Mouse (Mus musculus) skeletal muscle tissue, adult 2 months (tissue): ENCODE measurements around the gene Bcl11a.
A peak's percentile ranks its signal among the peaks of the same experiment; 100 is the strongest.

ENCODE experiments used
- DNase-seq: peaks from one replicate; pipeline ENCODE4 v3.0.0-alpha.2; 2012; ENCODE audit warnings: low read depth, low spot score

Gene Bcl11a

DNA sequence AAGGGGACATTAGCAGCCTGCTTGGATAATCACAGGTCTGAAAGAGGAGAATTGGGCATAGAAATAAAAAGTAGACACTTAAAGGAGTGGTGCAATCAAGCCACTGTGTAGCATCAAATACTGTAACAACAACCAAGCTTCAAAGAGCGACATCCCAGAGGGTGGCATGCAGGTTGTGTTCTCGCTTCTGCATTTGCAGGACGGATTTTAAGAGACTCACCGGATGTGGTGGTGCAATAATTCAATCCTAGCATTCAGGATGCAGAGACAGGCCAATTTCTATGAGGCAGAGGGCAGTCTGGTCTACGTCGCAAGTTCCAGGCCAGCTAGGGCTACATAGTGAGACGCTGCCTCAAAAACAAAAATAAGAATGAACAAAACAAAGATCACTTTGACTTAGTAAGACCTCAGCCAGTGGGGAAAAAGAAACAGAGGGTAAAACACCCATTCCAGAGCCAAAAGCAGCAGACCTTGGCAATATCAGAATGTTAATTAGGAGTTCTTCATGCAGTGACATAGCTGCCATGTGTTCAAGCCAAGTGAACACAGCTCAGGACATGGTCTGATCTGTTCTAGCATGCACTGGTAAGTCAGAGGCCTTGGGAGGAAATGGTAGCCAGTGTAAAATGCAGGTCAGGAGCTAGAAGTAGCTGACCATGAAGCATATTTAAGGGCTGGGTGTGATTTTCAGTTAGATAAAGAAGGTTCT, 74.4 kb downstream of the Bcl11a start:
- DNase-seq: no peak

DNA sequence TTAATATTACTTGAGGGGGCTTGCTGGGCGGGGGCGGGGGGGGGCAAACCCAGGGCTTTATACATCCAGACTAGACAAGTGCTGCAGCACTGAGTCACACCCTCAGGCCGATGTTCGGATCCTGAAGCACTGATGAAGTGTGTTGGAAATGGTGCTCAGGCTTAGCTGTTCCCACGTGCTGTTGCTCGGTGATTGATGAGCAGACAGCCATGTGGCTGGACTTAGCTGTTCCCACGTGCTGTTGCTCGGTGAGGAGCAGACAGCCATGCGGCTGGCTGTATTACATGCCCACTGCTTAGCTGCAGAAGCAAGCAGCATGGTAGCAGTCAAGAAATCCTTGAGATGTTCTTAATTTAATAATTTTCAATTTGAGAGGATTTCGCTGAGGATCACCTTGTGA, 75.2 kb downstream of the Bcl11a start:
- no peak for DNase-seq

- no peak for DNase-seq
Observed at GRCm38 (mm10) chr11:24158026-24158425, 80.2 kb downstream of the Bcl11a start.

- DNase-seq: no peak
Observed at GRCm38 (mm10) chr11:24159656-24160055, 81.8 kb downstream of the Bcl11a start.

GRCm38 (mm10) chr11:24161458-24161857, 83.6 kb downstream of the Bcl11a start:
- no peak for DNase-seq

DNA sequence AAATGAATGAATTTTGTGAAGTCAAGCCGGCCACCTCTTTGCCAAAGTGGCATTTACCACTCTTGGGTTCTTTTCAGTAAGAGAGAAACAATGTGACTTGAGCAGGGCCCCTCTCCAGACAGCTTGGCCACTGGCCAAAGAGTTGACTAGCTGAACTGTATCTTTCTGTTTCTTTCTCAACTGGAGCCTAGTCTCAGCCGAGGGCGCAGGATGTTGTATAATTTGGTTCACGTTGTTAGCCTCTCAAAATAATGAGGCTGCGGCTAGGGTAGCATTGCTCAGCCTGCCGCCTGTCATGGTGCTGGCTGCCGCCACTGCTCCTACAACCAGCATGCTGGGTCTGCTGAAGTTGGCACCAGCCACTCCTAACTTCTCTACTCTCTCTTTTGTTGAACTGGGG, 84.2 kb downstream of the Bcl11a start:
- DNase-seq: no peak

GRCm38 (mm10) chr11:24163072-24163471, 85.2 kb downstream of the Bcl11a start:
- no peak for DNase-seq

- no peak for DNase-seq
Observed at GRCm38 (mm10) chr11:24164065-24164464, 86.2 kb downstream of the Bcl11a start.

DNA sequence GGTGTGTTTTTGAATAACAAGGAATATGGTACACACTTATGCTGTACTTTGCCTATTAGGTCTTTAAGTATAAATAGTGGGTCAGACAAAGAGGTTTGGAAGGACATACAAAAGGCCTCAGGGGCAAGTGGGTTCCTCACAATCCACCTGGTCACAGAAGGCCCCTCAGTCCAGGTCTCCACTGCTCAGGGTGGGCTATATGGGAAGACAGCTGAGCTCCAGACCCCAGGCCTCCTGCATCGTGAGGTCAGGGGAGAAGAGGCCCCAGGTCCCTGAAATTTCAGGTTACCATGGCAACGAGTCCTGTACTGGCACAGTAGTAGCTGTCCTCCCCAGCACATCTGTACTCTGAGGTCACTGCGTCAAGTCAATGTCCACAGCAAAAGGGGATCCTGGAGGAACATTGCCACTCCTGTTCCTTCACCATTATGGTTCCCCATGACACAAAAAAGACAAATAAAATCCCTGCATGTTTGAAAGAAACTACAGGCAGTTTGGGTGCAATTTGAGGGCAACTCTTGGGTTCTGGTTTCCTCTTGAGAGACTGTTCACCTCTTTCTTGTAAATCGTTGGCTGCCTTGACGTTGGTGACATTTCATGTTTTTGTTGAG, 93.9 kb downstream of the Bcl11a start:
- DNase-seq: no peak

- DNase-seq: no peak
Observed at GRCm38 (mm10) chr11:24172585-24172984, 94.7 kb downstream of the Bcl11a start.

GRCm38 (mm10) chr11:24174161-24174792, 96.4 kb downstream of the Bcl11a start:
- no peak for DNase-seq

GRCm38 (mm10) chr11:24177458-24177857, 99.6 kb downstream of the Bcl11a start:
- DNase-seq: no peak

- DNase-seq: no peak
Observed at GRCm38 (mm10) chr11:24178823-24179476, 101.1 kb downstream of the Bcl11a start.

GRCm38 (mm10) chr11:24180040-24180439, 102.2 kb downstream of the Bcl11a start:
- no peak for DNase-seq

DNA sequence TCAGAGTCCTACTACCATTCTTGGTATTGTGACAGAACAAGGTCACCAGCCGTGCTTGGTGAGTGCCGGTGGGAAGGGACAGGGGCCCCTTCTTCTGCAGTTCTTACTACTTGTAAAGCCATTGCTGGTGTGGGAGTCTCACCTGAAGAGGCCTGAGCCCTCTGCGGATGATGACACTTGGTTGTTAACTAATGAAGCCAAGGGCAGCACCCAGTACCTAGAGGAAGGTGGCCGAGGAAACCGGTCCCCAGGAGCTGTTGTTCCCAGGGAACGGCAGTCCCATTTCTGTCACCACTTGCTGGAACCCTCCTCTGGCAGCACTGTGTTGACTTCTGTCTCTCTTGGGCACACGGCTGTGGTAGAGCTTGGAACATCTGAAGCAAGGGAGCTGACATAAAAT, 105.6 kb downstream of the Bcl11a start:
- DNase-seq: no peak

DNA sequence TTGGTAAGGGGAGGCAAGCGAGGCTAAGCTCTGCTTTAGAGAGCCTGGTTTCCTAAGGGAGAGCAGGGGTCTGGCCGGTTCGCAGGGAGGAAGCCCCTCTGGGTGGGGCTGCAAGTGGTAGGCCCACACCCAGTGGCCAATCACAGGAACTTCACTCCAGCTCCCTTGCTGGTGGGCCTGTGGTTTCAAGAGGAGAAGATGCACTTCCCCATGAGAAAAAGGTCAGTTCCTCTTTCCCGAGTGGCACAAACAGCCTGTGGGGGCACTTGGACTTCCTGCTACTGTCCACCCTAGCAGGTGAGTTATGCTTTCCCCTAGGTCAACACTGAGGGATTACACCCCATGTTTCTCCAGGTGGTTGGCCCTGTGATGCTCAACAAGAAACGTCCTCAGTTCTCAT, 107.1 kb downstream of the Bcl11a start:
- peak; percentile 30 for DNase-seq

- no peak for DNase-seq
Observed at GRCm38 (mm10) chr11:24190411-24190810, 112.6 kb downstream of the Bcl11a start.

GRCm38 (mm10) chr11:24196460-24197190, 118.8 kb downstream of the Bcl11a start:
- DNase-seq: no peak

DNA sequence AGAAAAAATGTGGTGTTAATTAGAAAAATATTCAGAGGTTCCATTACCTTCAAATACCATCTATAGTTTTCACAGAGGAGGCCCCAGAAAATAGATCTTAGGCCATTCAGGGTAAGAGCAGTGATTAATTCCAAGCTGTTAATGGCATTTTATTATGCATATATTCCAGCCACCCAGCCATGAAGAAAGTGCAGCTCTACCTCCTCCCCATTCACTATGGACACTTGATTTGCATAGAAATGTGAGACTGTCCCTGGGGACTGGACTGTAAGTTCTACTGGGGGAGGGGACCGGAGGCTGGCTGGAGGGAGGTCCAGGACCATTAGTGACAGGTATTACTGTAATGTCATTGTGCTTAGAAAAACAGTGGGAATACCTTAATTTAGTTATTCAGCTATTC, 119.6 kb downstream of the Bcl11a start:
- DNase-seq: no peak

GRCm38 (mm10) chr11:24199560-24199959, 121.7 kb downstream of the Bcl11a start:
- DNase-seq: no peak

DNA sequence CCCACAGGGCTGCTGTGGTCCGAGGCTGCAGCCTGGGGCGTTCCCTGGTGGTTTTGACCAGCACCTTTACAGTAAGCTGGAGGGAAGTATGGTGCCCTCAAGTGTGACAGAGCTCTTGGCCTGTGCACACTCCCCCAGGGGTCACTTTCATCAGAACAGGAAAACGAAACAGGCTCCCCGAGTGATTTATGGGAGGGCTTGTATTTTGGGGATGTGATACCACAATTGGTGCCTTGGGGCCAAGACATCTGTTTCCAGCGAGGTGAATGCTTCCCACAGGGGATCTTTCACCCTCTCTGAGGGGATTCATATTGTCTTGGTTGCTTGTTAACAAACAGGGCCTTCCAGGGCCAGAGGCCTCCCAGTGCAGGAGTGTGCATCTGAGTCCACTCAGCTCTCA, 122.5 kb downstream of the Bcl11a start:
- DNase-seq: peak; percentile 6

GRCm38 (mm10) chr11:24201223-24201622, 123.4 kb downstream of the Bcl11a start:
- no peak for DNase-seq
